Mouse (Mus musculus) c-Kit-positive CD71-positive TER-119-negative erythroid progenitor cells, embryonic 14.5 days (primary cell): ENCODE results near the gene Arxes2.
A peak's percentile ranks its signal among the peaks of the same experiment; 100 is the strongest.
"Not testable (repeated sequence)": the region's sequence is repeated elsewhere in the genome, so short reads cannot be mapped to it uniquely, and the experiment has no call there.

ENCODE experiments used
- DNase-seq: peaks from one replicate; pipeline ENCODE4 v3.0.0-alpha.2; 2013; ENCODE audit warnings: low read depth

The Arxes2 gene

GRCm38 (mm10) chrX:135993664-135994119 is at the start of gene Arxes2:
Gene Arxes2 (plus strand): TSS chrX:135993824.
- DNase-seq = not testable (repeated sequence)

GRCm38 (mm10) chrX:135948699-135949437 is 44.8 kb upstream of the Arxes2 start:
- no peak for DNase-seq

- DNase-seq = no peak
Measured at GRCm38 (mm10) chrX:135956988-135957690, 36.5 kb upstream of the Arxes2 start.

DNA sequence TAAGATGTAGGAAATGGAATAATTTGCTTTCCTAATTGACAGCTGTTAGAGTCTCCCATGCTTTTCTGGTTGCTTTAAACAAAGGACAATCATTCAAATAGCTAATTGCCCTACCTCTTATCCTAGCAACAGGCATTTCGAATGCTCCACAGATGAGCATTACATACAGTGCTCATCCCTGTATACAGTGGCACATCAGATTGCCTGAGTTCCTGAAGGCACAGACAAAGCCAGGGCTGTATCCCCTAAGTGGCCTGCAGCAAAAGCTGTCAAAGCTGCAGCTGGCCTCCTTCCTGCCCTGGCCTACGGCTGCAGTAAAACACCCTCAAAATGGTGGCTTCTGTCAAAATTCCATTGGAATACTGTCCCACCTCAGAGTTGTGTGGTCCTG is 35.9 kb upstream of the Arxes2 start:
- DNase-seq = no peak

DNA sequence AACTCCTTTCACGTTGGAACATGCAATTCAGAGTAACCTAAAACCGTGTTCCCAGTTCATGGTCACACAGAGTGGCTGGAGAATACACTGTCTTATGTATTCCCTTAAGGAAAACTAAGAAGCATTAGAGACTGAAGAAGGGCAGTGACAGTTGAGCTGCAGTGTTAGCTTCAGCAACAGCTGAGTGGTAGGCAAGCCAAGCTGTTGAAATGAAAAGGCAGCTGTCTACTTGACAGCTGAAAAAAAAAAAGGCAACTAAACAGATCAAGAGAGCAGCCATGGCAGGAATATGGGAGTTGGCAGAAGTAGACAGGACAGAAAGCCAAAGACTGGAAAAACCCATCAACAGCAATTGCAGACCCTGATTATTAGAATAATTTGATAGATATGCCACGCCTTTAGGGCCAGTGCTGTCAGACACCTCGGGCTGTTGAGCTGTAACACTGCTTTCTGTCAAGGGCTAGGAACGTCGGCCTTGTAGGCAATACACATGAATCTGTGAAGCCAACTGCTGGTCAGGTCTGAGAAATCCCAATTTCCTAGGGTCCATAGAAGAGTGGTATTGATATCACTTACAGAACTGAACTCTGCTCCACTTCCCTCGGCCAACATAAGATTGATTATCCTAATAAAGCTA is 34.9 kb upstream of the Arxes2 start:
- DNase-seq = no peak

- no peak for DNase-seq
Measured at GRCm38 (mm10) chrX:135959536-135959935, 34.1 kb upstream of the Arxes2 start.

DNA sequence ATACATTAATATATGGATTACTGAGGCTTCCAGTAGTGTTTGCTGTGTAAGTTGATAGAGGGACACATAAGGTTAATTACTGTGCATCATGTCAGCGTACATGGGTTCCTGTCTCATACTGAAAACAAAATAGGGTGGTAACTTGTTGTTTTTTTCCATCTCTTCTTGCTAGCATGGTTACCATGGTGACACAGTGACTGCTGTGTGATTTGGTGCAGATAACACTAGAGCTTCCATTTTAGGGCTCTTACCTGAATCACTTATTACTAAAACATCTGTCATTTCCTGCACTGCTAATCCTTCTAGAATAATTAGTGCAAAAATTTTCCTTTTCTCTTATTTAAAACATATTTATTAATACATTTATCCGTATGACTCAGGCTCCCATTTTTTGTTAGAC is 31.3 kb upstream of the Arxes2 start:
- no peak for DNase-seq

DNA sequence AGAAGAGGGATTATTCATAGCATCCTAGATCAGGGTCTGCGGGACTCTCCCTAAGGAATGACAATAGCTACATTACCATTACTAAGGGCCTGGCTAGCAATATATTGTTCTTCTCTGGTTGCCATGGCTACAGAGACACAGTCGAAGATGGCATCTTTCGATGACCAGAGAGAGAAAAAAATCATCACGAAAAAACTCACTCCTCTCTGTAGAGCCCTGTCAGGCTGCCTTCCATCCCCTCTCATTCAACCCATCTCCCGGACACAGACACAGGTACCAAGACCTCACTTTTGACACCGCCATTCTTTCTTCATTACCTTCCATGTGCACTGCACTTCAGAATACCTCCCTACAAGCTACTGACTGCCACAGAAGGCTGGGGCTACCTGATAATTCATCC is 30.5 kb upstream of the Arxes2 start:
- DNase-seq = no peak

GRCm38 (mm10) chrX:135963629-135964028 is 30.0 kb upstream of the Arxes2 start:
- DNase-seq = peak; percentile 15

DNA sequence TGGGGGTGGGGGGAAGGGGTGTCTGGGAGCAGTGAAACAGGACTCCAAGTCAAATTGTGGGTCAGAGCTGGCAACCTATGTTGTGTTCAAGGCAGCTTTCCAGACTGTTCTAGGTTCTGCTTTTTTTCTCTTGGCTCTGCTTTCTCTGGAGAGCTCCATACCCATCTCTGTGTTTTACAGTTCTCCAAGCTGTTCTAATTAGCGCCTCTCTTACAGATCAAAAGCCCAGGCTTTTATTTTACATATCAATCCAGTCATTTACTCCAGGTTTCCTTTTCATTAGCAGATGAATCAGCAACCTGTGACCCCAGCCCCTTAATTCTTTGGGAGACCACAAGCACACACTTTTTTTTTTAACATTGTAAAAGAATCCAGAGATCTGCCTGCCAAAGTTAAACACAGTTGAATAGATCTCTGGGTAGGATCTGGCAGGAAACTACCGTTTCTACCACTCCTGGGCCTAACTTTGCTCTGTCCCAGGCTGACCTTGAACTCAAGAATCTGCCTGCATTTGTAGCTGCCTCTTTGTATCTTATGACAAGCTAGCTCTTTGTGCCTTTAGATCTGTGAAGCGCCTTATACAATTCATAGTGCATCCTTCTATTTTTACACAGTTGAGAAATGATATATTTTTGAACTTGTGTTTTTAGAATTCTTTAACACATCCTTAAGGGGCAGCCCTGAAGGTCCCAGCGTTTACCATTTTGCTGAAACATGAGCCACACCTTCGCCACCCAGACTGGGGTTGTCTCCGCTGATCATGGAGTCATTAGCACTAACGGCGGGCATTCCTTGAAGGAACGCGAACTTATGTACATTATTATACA is 19.8 kb upstream of the Arxes2 start:
- DNase-seq = no peak

GRCm38 (mm10) chrX:135974424-135975225 is 19.0 kb upstream of the Arxes2 start:
- no peak for DNase-seq

DNA sequence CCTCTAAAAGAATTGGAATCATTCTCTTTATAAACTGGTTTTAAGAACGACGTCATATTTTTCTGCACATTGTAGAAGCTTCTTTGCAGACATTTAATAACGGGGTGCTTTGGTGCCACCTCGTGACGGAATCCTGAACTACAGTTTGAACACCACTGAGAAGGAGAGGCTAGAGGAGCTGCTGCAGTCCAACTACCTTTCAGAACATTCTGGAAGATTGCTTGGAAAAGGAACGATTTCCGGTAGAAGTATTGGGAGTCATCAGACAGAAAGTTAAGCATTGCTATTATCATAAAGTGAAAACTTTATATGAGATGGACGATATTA is 18.4 kb upstream of the Arxes2 start:
- peak; percentile 45 for DNase-seq

- no peak for DNase-seq
Measured at GRCm38 (mm10) chrX:135984539-135985260, 8.9 kb upstream of the Arxes2 start.

- DNase-seq = no peak
Measured at GRCm38 (mm10) chrX:135986267-135986666, 7.4 kb upstream of the Arxes2 start.

GRCm38 (mm10) chrX:135990661-135991060 is 3.0 kb upstream of the Arxes2 start:
- no peak for DNase-seq

DNA sequence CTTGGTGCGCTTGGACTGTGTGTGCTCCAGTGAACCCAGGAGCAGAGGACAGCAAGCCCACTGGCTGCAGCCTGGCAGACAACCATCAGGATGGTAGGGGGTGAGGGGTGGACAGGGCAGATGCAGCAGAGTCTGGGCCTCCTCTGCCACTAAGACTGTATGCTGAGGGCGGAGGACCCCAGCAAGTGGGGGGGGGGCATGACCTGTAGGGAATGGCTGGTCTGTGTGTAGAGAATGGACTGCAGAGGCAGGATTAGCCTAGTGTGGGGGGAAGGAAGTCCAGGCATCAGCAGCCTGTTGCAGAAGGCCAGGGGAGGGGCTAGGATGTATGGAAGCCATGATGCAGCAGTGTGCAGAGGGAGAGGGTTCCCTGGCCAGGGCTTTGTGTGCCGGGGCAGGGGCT is 431 bp upstream of the Arxes2 start:
- DNase-seq = not testable (repeated sequence)

DNA sequence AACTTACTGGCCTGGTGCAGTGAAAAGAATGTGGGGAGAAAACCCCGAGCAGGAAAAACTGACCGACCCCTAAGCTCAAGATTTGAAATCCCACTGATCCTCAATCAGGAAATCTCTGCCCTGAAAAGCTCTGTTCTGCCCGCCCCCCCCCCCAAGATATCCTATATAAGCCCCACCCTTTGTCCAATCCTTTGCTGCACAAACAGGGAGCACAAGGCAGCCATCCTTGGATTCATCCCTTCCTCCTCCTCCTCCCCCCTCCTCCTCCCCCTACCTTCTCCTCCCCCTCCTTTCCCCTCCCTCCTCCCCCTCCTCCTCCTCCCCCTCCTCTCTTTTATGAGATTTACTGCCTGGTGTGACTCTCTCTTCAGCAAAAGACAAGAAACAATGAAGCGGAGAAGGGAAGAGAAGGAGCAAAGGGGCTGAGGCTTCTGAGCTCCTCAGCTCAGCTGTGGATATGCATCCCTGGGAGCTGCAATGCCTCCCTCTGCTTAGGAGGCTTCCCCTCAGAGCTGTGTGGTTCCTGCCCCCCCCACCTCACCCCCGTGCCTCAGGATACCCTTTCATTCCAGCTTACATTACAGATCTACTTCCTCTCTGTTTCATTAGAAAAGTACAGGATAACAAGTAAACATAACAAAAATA is 13.7 kb downstream of the Arxes2 start:
- DNase-seq = no peak

DNA sequence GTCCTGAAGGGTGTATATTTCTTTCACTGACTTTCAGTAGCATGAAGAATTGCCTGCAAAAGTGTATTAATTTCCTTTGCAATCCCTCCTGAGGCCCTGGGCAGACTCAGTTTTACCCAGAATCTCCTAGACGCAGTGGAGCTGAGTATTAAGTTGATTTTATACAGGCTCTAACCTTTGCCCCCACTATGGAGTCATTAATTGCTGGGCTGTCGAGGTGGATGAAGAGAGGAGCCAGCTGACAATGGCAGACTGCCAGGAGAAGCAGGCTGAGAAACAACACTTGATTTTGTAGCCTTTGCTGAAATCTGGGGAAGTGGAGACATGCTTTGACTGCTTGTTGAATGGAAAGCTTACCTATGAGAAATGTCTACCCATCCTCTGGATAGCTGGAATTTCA is 20.8 kb downstream of the Arxes2 start:
- no peak for DNase-seq

- no peak for DNase-seq
Measured at GRCm38 (mm10) chrX:136030331-136030730, 36.7 kb downstream of the Arxes2 start.
